Mouse (Mus musculus): ENCODE results near the gene Fgf4. TPM values are rescaled to one million over a fixed set of nuclear protein-coding genes. Genes with fewer than 3 reads are reported as not detected.
A peak's percentile ranks its signal among the peaks of the same experiment; 100 is the strongest.
"Not testable (repeated sequence)": the region's sequence is repeated elsewhere in the genome, so short reads cannot be mapped to it uniquely, and the experiment has no call there.

Fgf4 gene
- polyA plus RNA-seq, 1 experiment from 2014 or later: 0.15 TPM

DNA sequence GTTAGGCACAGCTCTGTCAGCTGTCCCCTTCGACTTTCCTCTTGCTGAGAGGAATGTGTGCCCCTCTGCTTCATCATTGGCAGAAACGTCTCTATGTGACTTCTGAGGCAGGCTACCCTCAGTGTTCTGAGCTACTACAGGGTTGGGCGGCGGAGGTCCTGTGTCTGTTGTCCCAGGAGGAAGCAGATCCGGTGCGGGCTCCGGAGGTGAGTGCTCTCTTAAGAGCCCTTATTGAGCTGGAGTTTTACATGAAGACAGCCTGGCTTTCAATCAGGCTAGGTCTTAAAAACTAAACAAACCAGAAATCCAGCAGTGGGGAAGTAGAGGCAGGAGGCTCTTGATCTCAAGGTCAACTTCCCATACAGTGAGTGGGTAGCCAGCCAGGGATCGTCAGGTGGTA is 20.4 kb downstream of the Fgf4 start:
- Histone ChIP-seq H3K36me3 (no peaks in the 10 kb centered on the region), H3K27me3 (peaks cover 48% of the 10 kb centered on the region), H3K9me3 (no peaks in the 10 kb centered on the region), H3K27ac (no peak overlapping the region), H3K4me2 (replicated peaks) (no peak overlapping the region), H3K9ac (no peak overlapping the region), H3K4me1 (no peaks in the 10 kb centered on the region), H3K4me3 (no peak overlapping the region)
- no peak for ATAC-seq (ENCODE audit: insufficient number of reproducible peaks, insufficient read depth, low FRiP score, low TSS enrichment)
- whole genome bisulfite sequencing: 77% methylated on average over 8 of the region's 8 CpGs

DNA sequence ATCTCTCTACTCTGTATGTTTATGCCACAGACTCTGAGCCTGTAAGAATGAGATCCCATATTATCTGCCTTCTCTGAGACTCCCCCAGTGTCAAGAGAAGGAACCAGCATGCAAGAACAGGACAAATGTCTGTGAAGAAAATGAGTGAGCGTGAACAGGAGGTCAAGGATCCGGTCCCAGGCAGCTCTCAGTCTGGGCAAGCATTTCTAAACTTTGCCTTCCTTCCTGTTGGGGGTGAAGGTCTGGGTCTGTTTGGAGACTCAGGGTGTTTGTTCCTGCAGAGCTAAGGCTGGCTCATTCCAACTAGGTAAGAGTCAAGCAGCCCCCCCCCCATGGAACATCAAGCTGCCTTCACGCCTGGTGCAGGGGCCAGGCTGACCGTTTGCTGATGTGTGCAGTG is 25.3 kb downstream of the Fgf4 start:
- H3K4me3 ChIP-seq: no peak overlapping the region
- no peak overlapping the region for H3K9ac ChIP-seq
- H3K27me3 ChIP-seq: peaks cover 12% of the 10 kb centered on the region
- ATAC-seq (ENCODE audit: insufficient number of reproducible peaks, insufficient read depth, low FRiP score, low TSS enrichment): no peak
- H3K4me2 ChIP-seq (replicated peaks): no peak overlapping the region
- no peak overlapping the region for H3K27ac ChIP-seq
- no peaks in the 10 kb centered on the region for H3K36me3 ChIP-seq
- H3K9me3 ChIP-seq: no peaks in the 10 kb centered on the region
- 60% methylated on average over 4 of the region's 4 CpGs for WGBS
- H3K4me1 ChIP-seq: no peaks in the 10 kb centered on the region

DNA sequence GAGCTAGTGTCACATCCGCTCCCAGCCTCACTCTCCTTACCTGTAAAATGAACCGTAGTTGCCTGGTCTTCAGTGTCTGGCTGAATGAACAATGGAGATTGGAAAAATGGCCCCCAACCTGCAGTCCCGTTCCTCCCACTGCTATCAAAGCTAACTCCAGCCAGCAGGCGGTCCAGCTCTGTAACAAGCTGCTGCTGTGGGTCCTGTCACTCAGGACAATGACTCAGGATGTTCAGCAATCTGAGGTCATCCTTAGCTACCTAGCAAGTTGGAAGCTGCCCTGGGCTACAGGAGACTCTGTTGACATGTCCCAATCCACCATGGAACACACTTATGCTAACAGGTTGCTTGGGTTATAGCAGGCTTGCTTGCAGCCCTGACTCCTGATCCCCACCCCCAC is 26.0 kb downstream of the Fgf4 start:
- H3K27me3 ChIP-seq: peaks cover 12% of the 10 kb centered on the region; the same call in 1 of the 2 replicates
- H3K9me3 ChIP-seq: no peaks in the 10 kb centered on the region
- H3K4me1 ChIP-seq: no peaks in the 10 kb centered on the region
- no peak overlapping the region for H3K9ac ChIP-seq
- WGBS: 69% methylated on average over 4 of the region's 4 CpGs
- H3K36me3 ChIP-seq: no peaks in the 10 kb centered on the region
- H3K4me2 ChIP-seq (replicated peaks): no peak overlapping the region
- no peak for ATAC-seq (ENCODE audit: insufficient number of reproducible peaks, insufficient read depth, low FRiP score, low TSS enrichment)
- H3K4me3 ChIP-seq: no peak overlapping the region
- H3K27ac ChIP-seq: no peak overlapping the region

DNA sequence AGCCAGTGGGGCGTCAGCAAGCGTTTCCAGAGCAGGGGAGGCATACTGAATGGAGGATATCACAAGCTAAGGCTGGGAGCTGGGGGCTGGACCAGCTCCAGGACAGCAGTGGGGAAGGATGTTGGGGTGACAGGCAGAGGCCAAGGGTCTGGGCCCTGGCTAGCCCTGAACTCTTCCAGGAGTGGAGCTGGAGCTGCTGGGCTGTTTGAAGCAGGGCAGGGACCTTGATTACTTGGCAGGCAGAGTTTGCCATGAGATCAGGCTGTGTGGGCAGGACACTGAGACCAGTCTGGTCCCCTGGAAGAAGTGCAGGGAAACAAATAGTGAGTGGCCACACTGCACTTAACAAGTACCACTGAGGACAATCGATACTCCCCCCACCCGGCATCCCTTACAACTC is 27.1 kb downstream of the Fgf4 start:
- 70% methylated on average over 4 of the region's 4 CpGs for WGBS
- no peaks in the 10 kb centered on the region for H3K36me3 ChIP-seq
- no peak overlapping the region for H3K4me2 ChIP-seq (replicated peaks)
- no peaks in the 10 kb centered on the region for H3K4me1 ChIP-seq
- H3K27me3 ChIP-seq: peaks cover 12% of the 10 kb centered on the region; the same call in 1 of the 2 replicates
- no peak overlapping the region for H3K27ac ChIP-seq
- no peak overlapping the region for H3K4me3 ChIP-seq
- ATAC-seq (ENCODE audit: insufficient number of reproducible peaks, insufficient read depth, low FRiP score, low TSS enrichment): no peak
- no peak overlapping the region for H3K9ac ChIP-seq
- no peaks in the 10 kb centered on the region for H3K9me3 ChIP-seq

DNA sequence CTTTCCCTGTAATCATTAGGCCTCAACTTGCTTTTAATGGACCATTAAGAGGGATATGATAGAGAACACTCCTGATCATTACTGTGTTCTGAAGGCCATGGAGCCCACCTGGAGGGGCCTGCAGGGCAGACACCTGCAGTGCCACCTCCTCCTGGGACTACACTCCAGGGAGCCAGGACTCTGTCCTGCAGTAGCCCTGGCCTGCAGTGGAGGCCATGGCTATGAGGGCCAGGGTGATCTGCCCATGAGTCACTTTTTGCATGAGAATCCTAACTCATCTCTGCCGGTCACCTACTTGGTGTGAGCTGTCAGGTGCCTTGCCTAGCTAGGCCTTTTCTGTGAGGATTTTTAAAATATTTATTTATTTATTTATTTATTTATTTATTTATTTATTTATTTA is 31.2 kb downstream of the Fgf4 start:
- H3K4me3 ChIP-seq: no peak overlapping the region
- 93% methylated on average over 1 of the region's 1 CpGs for WGBS
- no peaks in the 10 kb centered on the region; the same call in 1 of the 2 replicates for H3K4me1 ChIP-seq
- H3K9ac ChIP-seq: no peak overlapping the region
- H3K27me3 ChIP-seq: peaks cover 11% of the 10 kb centered on the region; the same call in 1 of the 2 replicates
- H3K9me3 ChIP-seq: no peaks in the 10 kb centered on the region
- no peak for ATAC-seq (ENCODE audit: insufficient number of reproducible peaks, insufficient read depth, low FRiP score, low TSS enrichment)
- H3K36me3 ChIP-seq: no peaks in the 10 kb centered on the region
- H3K27ac ChIP-seq: no peak overlapping the region
- H3K4me2 ChIP-seq (replicated peaks): no peak overlapping the region

DNA sequence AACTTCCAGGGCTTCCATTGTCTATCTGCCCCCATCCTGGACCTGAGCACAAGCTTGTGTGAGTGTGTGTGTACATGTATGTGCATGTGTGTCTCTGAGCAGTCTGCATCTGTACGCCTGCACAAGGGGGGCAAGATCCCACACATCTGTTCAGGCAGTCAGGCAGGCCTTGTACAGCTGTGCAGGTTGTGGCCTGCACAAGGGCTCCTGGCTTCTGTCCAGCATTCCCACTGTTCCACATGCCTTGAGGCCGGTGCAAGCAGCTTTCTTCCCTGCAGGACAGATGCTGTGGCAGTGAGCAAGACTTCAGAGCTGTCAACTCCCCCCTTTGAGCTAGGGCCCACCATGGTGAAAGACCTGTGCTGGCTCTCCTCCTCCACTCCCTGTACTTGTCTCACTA is 35.9 kb downstream of the Fgf4 start:
- Histone ChIP-seq H3K27ac (no peak overlapping the region), H3K27me3 (no peaks in the 10 kb centered on the region), H3K4me3 (no peak overlapping the region), H3K4me2 (replicated peaks) (no peak overlapping the region), H3K4me1 (no peaks in the 10 kb centered on the region; the same call in 1 of the 2 replicates), H3K9me3 (no peaks in the 10 kb centered on the region), H3K36me3 (no peaks in the 10 kb centered on the region), H3K9ac (no peak overlapping the region; the same call in 1 of the 2 replicates)
- 17% methylated on average over 2 of the region's 2 CpGs for WGBS
- peak; percentile 58; the same call in 1 of the 2 replicates for ATAC-seq (ENCODE audit: insufficient number of reproducible peaks, insufficient read depth, low FRiP score, low TSS enrichment)

DNA sequence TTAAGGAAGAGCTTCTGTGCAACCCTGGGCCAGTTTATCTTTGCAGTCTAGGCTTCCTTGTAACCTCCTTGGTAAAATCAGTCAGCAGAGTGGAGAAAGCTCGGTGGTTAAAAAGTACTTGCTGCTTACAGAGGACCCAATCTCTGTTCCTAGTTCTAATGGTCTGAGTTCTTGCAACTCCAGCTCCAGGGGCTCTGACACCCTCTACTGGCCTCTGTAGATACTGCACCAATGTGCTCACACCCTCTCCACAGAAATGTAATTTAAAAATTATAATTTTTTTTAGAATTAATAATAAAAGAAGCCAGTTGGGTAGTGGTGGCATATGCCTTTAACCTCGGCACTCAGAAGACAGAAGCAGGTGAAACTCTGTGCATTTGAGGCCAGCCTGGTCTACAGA is 40.5 kb downstream of the Fgf4 start:
- H3K9ac ChIP-seq: no peak overlapping the region
- 77% methylated on average over 2 of the region's 2 CpGs for WGBS
- no peaks in the 10 kb centered on the region for H3K36me3 ChIP-seq
- ATAC-seq (ENCODE audit: insufficient number of reproducible peaks, insufficient read depth, low FRiP score, low TSS enrichment): no peak
- H3K27me3 ChIP-seq: peaks cover 8% of the 10 kb centered on the region; the same call in 1 of the 2 replicates
- no peaks in the 10 kb centered on the region; the same call in 1 of the 2 replicates for H3K4me1 ChIP-seq
- no peak overlapping the region for H3K4me2 ChIP-seq (replicated peaks)
- no peak overlapping the region for H3K27ac ChIP-seq
- H3K4me3 ChIP-seq: no peak overlapping the region
- H3K9me3 ChIP-seq: no peaks in the 10 kb centered on the region

DNA sequence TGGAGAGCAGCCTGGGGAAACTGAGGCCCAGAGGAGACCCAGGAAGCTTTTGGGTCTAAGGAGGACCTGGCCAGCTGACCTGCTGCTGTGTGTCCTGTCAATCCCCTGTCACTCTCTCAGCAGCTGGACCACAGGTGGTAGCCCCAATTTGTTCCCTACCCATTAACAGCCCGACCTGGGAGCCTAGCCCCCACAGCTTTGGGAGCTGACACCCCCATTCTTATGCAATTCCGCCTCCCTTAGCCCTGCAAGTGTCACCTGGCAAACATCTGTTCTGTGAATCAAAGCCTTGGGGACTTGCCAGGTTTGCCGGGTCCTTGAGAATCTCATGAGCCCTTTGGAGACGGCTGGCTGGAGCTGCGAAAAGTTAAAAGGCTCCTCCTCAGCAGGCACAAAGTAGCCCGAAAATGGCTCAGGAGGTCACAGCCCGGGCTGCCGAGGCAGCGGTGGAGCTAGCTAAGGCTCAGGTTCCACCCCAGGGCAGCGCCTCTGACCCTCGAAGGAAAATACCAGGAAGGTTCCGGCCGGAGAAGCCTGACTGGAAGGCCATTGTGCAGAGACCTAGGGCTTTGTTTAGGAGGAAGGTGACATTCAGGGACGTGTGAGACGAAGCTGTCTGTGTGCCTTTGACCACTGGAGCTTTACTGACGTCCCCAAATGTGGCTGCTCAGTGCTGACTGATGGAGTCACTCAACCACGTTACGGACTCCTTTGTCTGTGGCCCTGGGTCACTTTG is 41.6 kb downstream of the Fgf4 start:
- Histone ChIP-seq H3K27ac (no peak overlapping the region), H3K4me3 (no peak overlapping the region)

DNA sequence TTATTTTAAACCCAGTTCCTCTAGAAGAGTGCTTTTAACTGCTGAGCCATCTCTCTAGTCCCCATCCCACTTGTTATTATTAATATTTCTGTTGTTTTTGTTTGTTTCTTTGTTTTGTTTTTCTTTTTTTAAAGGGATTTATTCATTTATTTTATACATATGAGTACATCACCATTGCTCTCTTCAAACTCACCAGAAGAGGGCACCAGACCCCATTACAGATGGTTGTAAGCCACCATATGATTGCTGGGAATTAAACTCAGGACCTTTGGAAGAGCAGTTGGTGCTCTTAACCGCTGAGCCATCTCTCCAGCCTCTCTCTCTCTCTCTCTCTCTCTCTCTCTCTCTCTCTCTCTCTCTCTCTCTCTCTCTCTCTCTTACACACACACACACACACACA is 43.5 kb downstream of the Fgf4 start:
- H3K4me1 ChIP-seq: not testable (repeated sequence)
- 83% methylated on average over 1 of the region's 1 CpGs for WGBS
- peaks cover 23% of the 10 kb centered on the region for H3K27me3 ChIP-seq

More for the DNA sequence above, 41.6 kb downstream of the Fgf4 start:
- no peaks in the 10 kb centered on the region for H3K9me3 ChIP-seq
- peaks cover 8% of the 10 kb centered on the region; the same call in 1 of the 2 replicates for H3K27me3 ChIP-seq
- H3K4me1 ChIP-seq: no peaks in the 10 kb centered on the region
- ATAC-seq (ENCODE audit: insufficient number of reproducible peaks, insufficient read depth, low FRiP score, low TSS enrichment): no peak
- no peaks in the 10 kb centered on the region for H3K36me3 ChIP-seq
- H3K9ac ChIP-seq: no peak overlapping the region
- H3K4me2 ChIP-seq (replicated peaks): no peak overlapping the region
- WGBS: 5% methylated on average over 18 of the region's 18 CpGs

DNA sequence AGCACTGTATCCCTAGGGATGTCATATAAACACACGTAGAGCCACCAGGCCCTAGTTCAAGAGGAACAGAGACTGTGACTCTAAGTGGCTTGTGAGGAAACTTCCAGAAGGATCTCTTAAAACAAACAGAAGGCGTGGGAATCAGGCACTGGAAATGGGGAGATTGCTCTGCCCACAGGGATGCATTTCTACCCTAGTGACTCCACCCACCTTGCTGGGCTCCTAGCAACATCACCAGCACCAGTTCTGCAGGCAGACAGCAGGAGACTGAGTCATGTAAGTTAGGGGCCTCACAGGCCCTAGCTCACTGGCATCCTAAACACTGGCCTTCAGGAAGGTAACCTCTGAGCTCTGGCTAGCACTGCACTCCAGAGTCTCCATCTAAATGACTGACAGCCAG is 44.7 kb downstream of the Fgf4 start:
- Histone ChIP-seq H3K4me2 (replicated peaks) (no peak overlapping the region), H3K27me3 (peaks cover 35% of the 10 kb centered on the region), H3K36me3 (no peaks in the 10 kb centered on the region), H3K4me1 (peaks cover 19% of the 10 kb centered on the region), H3K9ac (no peak overlapping the region), H3K9me3 (no peaks in the 10 kb centered on the region), H3K4me3 (no peak overlapping the region), H3K27ac (no peak overlapping the region)
- ATAC-seq (ENCODE audit: insufficient number of reproducible peaks, insufficient read depth, low FRiP score, low TSS enrichment): no peak
- WGBS: 68% methylated on average over 2 of the region's 2 CpGs

More for the DNA sequence above, 43.5 kb downstream of the Fgf4 start:
- H3K9ac ChIP-seq; H3K36me3 ChIP-seq; ATAC-seq (ENCODE audit: insufficient number of reproducible peaks, insufficient read depth, low FRiP score, low TSS enrichment); H3K27ac ChIP-seq; H3K4me2 ChIP-seq (replicated peaks); H3K4me3 ChIP-seq; H3K9me3 ChIP-seq: not testable (repeated sequence)

DNA sequence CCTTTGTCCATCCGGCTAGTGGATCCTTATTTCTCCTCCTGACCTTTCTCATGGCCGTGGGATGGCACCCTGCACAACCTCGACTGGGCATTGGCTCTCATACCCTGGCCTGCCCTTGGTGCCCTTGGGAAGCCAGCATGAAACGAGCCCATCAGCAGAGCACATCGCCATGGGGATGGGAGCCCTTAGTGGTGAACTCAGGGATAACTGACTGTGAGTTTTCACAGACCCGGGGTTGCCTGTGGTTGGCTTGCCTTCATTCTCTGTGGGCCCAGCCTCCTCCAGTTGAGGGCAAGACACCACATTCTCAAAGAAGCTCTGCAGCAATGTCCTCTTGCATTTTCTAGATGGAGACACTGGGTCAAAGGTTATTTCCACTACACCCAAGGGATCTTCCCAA is 45.2 kb downstream of the Fgf4 start:
- no peak for ATAC-seq (ENCODE audit: insufficient number of reproducible peaks, insufficient read depth, low FRiP score, low TSS enrichment)
- H3K27ac ChIP-seq: no peak overlapping the region
- H3K27me3 ChIP-seq: peaks cover 40% of the 10 kb centered on the region
- H3K4me2 ChIP-seq (replicated peaks): no peak overlapping the region
- H3K4me3 ChIP-seq: no peak overlapping the region
- peaks cover 19% of the 10 kb centered on the region for H3K4me1 ChIP-seq
- no peak overlapping the region for H3K9ac ChIP-seq
- no peaks in the 10 kb centered on the region for H3K9me3 ChIP-seq
- H3K36me3 ChIP-seq: no peaks in the 10 kb centered on the region
- 56% methylated on average over 6 of the region's 6 CpGs for WGBS

DNA sequence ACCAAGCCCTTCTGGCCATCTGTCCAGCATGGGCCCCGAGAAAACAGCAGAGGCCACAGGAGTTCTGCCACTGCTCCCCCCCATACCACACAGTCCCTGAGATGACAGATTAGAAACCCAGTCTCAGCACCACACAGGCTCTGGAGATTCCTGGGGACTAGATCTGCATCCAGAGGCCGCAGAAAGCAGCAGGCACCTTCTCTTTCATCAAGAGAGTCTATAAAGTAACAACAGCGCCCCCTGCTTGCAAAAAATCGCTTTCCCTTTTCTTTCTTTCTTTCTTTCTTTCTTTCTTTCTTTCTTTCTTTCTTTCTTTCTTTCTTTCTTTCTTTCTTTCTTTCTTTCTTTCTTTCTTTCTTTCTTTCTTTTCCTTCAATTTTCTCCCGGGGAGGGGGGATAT is 47.0 kb downstream of the Fgf4 start:
- H3K9me3 ChIP-seq: no peaks in the 10 kb centered on the region
- H3K27me3 ChIP-seq: peaks cover 56% of the 10 kb centered on the region
- H3K9ac ChIP-seq: no peak overlapping the region
- H3K36me3 ChIP-seq: no peaks in the 10 kb centered on the region
- no peak overlapping the region for H3K27ac ChIP-seq
- peaks cover 19% of the 10 kb centered on the region for H3K4me1 ChIP-seq
- ATAC-seq (ENCODE audit: insufficient number of reproducible peaks, insufficient read depth, low FRiP score, low TSS enrichment): no peak
- H3K4me2 ChIP-seq (replicated peaks): no peak overlapping the region
- H3K4me3 ChIP-seq: no peak overlapping the region
- 6% methylated on average over 5 of the region's 5 CpGs for WGBS

Measured in embryonic facial prominence, embryonic 12.5 days (tissue).